20 mouse cellular contexts compared by ENCODE assay signal in the genomic region with DNA sequence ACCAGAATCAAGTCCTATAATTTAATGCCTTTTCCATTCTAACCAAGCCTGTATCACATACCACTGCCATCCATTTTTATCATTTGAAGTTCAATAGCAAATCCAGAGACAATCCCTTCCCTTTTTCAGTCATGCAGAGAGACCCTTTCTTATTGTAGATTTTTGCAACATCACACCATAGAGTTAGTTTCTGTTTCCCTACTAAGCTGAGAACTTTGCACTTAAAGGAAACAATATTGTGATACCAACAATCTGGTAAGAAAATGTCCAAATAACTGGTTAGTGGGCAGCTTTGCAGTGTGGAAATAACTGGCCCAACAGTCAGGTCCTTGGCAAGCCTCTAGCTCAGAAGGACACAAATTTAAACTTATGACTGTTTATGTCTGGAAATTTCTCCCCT. TPM values are rescaled to one million over a fixed set of nuclear protein-coding genes. Genes with fewer than 3 reads are reported as not detected.
"Had no signal": no experiment of that assay in that cellular context is flagged by ENCODE, and none has a peak within 500 bp of the region (broad histone marks: within the 10 kb centered on the region; RNA-seq: fewer than 3 reads in every experiment).

No protein-coding gene starts in this region.

- H3K4me2 ChIP-seq: midbrain, embryonic 13.5 days; neural tube, embryonic 15.5 days had no signal

- H3K9me3 ChIP-seq: limb, embryonic 10.5 days; midbrain, embryonic 13.5 days; neural tube, embryonic 15.5 days had no signal

- H3K4me3 ChIP-seq: left cerebral cortex, adult 2 months; limb, embryonic 10.5 days; midbrain, embryonic 13.5 days; neural tube, embryonic 15.5 days had no signal

- H3K27me3 ChIP-seq: midbrain, embryonic 13.5 days; neural tube, embryonic 15.5 days had no signal

- H3K9ac ChIP-seq: liver, embryonic 14.5 days; midbrain, embryonic 13.5 days; neural tube, embryonic 15.5 days had no signal

- ATAC-seq: midbrain, embryonic 13.5 days had no signal

- H3K36me3 ChIP-seq: midbrain, embryonic 13.5 days; neural tube, embryonic 15.5 days had no signal

- H3K27ac ChIP-seq: left cerebral cortex, adult 2 months; limb, embryonic 10.5 days; midbrain, embryonic 13.5 days; neural tube, embryonic 15.5 days had no signal

- DNase-seq: kidney, adult 18-20 months; kidney, postnatal 14 days; lung, adult 2 months; lung, postnatal 10 days; lung, postnatal 4 days; right cerebral cortex, adult 18-20 months; right cerebral cortex, postnatal 25 days; thymus, adult 18-20 months; thymus, postnatal 14 days had no signal

RNA-seq across cellular contexts. Expression of a gene that starts 37.1 kb away (rescaled TPM):
- total RNA-seq: layer of hippocampus, postnatal 25 days; midbrain, postnatal 0 days had no signal
- polyA plus RNA-seq: kidney, embryonic 14.5 days; large intestine, adult 2 months; limb, embryonic 10.5 days; liver, embryonic 14.5 days; midbrain, embryonic 13.5 days; midbrain, postnatal 0 days; small intestine, adult 2 months; stomach, embryonic 14.5 days had no signal
